Mouse (Mus musculus) bone marrow macrophage, adult 2 months (primary cell): ENCODE results near the gene Akap13.

Experiments used
- CTCF ChIP-seq: IDR thresholded peaks from 2 replicates; pipeline ENCODE4 v1.5.1; 2012; ENCODE audit warnings: low read depth, mild to moderate bottlenecking, low read length, moderate library complexity
- POLR2A ChIP-seq: IDR thresholded peaks from 2 replicates; pipeline ENCODE4 v1.6.1; 2012; ENCODE audit warnings: mild to moderate bottlenecking, low read depth, low read length, borderline replicate concordance

DNA sequence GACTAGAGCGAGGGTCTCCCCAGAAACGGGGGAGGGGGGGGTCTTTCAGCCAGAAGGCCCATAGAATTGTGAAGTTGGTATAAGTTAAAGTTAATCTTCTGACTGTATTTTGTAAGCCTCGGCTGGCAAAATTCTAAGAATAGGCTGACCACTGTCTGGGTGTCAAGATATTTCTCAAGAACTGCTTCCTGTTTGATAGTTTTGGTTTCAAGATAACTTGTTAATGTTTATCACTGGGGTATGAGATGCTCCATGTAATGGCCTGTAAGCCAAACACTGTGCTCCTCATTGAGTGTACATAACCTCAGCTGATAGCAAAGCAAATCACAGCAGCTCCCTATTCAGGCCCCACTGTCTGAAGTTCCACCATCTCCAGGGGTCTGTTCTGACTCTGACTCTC lies 332.0 kb downstream of the Akap13 start:
- TF ChIP-seq CTCF (no peak), POLR2A (no peak)
